Mouse (Mus musculus): ENCODE measurements around the gene Smad1. TPM values are rescaled to one million over a fixed set of nuclear protein-coding genes. Genes with fewer than 3 reads are reported as not detected.

The Smad1 gene
- total RNA-seq, 1 experiment from 2014 or later, result 20.6 TPM

DNA sequence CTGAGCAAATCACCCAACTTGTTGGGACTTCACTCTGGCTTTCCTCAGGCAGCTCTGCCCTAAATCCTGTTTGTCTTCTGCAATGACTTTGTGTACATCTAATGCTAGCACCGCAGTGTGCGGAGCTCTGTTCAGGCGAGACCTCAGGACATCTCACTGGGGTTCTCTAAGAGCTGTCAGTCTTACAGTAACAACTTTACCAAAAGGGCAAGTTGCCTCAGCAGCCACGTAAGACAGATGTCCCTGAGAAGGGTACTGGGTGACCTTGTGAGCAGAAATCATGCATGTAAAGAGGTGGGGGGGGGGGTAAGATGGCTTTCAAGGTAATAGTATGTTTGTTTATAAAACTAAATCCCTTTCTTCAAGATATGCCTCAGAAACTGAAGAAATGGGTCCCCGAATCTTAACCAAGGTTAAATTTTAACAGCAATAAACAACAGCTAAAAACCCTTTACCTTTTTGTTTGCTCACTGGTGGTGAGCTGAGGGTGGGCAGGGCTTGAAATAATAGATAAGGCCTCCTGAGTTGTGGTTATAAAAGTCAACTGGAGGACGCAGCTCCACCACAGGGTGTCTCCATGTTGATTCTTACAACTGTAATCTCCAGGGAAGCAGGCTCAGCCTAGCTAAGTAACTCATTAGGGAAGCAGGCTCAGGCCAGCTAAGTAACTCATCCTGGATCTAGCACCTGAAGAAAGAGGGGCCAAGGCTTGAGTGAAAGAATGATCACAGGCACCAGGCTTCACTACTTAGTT lies 38.4 kb downstream of the Smad1 start:
- ATAC-seq (replicated peaks; ENCODE audit: low read depth, poor library complexity, severe bottlenecking), result peak; percentile 86

DNA sequence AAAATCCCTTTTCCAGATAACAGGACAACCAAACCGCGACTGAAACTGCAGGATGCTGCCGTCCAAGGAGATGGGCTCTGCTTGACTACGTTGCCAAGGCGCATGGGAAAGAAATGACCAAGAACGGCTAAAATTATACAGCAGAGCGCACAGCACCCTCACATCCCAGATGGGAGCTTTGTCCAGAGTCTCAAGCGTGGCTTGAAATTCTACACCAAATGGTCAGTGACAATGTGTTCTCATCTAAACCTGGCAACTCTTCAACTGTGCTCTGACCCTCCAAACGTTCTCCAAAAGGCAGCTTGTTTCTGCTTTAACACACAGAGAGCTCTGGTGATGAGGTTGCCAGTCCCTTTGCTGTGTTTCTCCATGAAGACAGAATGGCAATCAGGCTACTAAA lies 39.0 kb downstream of the Smad1 start:
- ATAC-seq (replicated peaks; ENCODE audit: low read depth, poor library complexity, severe bottlenecking), result no peak

DNA sequence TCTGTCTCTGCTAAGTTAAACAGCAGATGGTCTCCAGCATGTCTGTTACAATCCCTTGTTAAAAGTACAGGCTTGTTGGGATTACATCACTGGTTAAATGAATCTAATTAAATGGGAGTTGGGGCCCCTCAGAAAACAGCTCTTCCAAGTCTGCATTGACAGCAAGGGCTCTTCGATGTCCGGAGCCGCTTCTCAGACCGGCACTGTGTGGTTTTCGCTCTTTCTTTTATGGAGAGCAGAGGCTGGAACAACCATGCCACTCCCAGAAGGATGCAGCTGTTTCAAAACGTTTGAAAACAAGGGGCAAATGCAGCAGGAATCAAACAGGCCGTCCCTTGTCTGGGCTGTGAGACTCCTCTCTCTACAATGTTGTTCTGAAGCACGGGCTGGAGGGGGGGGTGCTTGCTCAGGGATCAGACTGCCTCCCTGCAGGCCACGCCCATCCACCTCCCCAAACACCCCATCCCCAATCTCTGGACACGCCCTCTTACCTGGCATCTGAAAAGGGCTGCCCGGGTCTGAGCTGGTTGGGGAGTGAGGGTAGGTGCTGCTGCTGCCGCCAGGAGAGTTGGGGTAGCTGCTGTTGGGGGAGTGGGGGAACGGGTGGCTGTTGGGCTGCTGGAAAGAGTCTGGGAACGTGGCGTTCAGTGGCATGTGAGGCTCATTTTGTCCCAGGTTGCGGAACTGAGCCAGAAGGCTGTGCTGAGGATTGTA lies 43.4 kb downstream of the Smad1 start:
- ATAC-seq (replicated peaks; ENCODE audit: low read depth, poor library complexity, severe bottlenecking), result no peak

DNA sequence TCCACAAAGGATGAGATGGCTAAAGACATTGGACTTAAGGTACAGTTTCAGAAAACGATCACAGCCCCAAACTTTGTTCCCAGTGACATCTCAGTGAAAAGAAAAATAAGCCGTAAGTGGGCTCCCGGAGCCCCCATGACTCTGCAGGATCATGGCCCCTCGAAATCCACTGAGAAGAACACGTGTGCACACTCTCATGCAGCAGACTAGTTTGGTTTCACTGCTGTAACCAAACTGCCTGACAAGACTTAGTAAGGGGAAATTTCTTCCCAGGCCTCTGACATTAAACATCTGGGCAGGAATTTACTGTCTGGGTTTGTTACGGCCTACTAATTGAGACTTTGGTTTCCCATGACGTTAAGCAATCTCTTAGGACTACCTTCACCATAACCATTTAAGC lies 45.3 kb downstream of the Smad1 start:
- ATAC-seq (replicated peaks; ENCODE audit: low read depth, poor library complexity, severe bottlenecking), result no peak

DNA sequence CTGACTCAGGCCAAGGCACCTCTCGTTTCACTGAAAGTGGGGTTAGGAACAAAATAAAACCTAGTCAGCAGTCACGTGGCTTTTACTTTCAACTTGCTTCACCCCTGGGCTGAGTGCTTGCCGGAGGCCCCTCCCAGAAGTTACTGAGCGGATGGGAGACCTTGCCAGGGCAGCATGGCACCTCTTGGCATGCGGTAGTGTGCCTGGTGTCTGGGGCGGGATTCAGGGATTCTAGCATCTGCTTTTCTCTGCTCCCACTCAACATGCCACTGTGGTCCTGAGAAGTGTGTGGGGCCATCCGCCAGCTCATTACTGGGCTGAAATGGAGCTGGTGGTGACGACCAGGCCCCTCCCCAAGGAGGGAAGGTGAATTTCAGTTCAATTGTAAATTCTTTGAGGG lies 47.4 kb downstream of the Smad1 start:
- ATAC-seq (replicated peaks; ENCODE audit: low read depth, poor library complexity, severe bottlenecking), result no peak

DNA sequence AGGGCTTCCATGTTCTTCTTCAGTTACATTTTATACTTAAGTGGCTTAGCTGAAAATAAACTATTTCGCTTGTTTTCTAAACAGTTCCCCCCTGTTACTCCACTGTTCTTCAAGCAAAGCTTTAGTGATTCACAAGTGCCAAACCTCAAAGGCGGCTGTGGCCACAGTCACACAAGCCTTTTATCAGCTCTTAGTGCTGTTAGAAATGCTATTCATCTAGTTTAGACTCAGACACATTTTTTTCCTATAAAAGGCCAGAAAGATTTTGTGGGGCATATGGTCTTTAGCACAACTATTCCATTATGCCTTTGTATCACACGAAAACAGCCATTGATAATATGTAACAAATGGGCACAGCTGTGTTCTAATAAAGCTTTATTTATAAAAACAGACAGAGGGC lies 48.5 kb downstream of the Smad1 start:
- ATAC-seq (replicated peaks; ENCODE audit: low read depth, poor library complexity, severe bottlenecking), result peak; percentile 40; the same call in 1 of the 2 replicates

DNA sequence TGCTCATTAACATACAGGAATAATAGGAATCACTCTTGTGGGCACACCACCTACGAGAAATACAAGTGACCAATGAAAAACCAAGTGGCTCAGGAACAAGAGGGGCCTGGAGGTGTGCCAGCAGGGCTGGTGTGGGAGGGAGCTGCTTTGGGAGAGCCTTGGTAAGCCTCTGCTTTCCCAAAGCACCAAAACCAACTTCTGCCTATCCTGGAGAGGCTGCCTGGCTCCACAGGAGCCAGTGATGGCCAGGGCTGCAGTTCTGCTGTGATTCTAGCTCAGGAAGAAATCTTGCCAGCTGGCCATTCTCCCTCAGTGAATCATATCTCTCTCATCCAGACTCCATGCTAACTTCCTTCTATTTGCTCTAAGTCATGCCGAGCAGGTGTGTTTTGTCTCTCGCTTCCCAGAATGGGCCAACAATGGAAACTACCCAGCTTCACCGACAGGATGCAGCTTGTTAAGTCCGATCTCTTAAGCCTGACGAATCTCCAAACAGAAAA lies 49.2 kb downstream of the Smad1 start:
- peak; percentile 75 for ATAC-seq (replicated peaks; ENCODE audit: low read depth, poor library complexity, severe bottlenecking)

DNA sequence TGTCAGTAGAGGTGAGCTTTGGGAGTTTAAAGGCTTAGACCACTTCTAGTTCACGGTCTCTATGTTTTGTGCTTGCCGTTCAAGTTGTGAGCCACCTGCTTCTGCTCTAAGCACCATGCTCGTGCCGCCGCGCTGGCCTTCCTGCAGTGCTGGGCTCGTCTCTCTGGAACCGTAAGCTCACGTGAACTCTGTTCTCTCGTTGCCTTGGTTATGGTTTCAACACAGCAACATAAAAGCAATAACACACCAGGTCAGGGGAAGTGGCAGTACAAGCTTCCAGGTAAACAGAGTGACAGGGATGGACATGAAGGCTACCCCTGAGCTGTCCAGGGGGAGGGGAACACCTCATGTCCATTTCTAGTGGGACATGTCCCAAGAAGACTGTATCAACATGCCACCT lies 52.9 kb downstream of the Smad1 start:
- no peak for ATAC-seq (replicated peaks; ENCODE audit: low read depth, poor library complexity, severe bottlenecking)

DNA sequence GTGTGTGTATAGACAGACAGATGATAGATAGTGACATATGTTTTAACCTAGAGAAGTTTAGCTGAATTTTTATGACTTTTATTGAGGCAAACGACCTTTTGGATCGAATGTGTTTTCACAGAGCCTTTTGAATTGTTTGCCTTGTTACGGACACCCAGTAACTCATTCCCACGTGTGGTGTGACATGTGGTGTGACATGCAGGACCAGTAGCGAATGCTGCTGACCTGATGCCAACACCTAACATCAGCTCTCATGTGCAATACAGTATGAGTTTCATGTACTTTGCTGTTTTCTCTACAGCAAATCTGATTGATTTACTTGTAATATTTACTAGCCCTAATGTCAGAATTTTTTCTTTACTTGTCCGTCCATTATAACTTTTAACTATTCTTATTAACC lies 53.5 kb downstream of the Smad1 start:
- no peak for ATAC-seq (replicated peaks; ENCODE audit: low read depth, poor library complexity, severe bottlenecking)

DNA sequence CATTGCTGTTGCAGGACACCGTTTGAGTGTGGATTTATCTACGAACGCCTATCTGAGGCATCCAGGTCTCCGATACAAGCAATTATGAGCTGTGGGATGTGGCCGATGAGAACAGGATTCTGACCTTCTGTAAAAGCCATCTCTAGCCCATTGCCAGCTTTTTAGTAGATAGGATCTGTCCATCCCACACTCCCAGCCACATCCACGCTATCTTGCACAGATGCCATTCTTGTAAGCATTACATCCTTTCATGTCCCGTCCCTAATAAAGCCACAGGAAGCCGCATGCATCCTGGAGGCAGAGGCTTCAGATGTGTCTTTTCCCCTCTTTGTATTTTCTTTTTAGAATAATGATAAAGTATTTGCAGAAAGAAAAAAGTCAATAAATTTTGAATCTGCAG lies 58.1 kb downstream of the Smad1 start:
- 0 out of 2 replicates have a peak, but pooled peaks have one; percentile 33 for ATAC-seq (replicated peaks; ENCODE audit: low read depth, poor library complexity, severe bottlenecking)

DNA sequence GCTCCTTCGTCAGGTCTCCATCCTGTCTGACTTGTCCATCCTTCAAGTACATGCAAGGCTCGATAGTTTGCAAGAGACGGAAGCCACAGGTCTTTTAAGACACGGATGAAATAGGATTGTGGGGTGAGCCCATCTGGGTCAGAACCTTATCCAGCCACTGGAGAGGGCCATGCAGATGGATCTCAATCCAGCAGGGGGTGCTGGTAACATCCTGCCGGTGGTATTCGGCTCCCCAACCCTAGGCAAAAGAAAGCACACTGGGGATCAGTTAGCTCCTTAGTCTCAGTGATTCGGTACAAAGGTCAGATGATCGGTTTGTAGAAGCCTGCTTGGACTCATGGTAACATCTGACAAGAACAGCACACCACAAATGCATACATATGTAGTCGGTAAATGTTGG lies 59.8 kb downstream of the Smad1 start:
- ATAC-seq (replicated peaks; ENCODE audit: low read depth, poor library complexity, severe bottlenecking), result peak; percentile 91

DNA sequence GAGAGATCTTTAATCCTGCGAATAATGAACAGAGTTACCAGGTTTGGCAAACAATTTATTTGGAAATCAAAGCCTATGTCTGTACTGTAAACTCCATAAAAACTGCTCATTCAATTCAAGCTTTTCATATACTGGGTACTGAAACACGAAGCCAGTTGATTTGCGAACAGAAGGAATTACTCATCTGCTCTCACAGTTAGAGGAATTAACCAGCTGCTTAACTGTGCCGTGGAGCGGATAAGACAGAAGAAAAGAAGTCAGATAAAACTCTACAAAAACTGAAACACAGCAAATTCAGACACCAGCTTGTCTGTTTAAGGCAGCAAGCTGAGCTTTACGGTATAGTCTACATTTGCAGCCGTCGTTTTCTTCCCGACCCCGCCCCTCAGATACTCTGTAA lies 60.7 kb downstream of the Smad1 start:
- ATAC-seq (replicated peaks; ENCODE audit: low read depth, poor library complexity, severe bottlenecking), result no peak

DNA sequence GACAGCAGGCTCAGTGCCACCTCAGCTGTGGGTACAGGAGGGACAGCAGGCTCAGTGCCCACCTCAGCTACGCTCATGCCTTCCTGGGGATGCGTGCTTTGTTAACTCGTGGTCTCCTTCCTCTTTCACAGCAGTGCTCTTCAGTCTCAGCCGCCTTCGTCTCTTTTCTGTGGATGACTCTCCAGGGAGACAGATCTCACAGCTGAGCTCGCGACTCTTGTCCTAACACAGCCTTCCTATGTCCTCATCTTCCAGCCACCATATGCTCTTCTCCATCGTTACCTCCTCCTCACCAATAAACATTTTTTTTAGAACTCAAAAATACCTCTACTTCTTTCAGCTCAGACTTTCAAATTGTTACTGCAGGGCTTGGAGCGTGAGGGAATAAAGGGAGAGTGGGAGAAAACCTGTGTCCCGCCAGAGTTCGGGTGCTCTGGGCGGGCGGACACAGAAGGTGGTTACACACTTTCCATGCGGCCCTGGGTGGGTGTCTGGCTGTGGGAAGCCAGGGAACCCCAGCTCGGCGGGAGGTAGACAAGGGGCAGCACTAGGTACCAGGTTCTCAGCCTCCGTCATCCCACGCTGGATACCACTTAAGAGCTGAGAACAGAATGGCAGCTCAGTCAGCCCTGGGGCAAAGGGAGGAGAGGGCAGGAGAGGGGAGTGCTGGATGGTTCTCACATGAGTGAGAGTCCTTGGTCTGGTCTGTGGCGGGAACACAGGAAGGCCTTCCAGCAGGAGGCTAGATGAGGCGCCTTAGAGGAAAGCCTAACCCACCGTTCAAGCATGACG lies 67.0 kb downstream of the Smad1 start:
- no peak for ATAC-seq (replicated peaks; ENCODE audit: low read depth, poor library complexity, severe bottlenecking)

DNA sequence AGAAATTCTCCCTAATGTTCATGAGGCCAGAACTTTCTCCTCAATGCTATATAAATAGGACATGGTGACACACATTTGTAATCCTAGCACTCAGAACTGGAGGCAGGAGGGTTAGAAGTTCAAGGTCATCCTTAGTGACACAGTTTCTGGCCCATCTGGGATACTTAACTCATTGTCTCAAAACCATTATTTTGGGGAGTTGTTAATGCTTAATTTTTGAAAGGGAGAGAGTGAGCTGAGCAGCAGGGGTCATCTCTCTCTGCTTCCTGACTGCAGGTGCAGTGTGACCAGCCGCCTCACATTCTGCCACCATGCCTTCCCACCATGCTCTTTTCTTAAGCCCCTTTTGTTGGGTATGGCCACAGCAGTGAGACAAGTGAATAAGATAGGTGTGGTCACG lies 67.7 kb downstream of the Smad1 start:
- no peak for ATAC-seq (replicated peaks; ENCODE audit: low read depth, poor library complexity, severe bottlenecking)

DNA sequence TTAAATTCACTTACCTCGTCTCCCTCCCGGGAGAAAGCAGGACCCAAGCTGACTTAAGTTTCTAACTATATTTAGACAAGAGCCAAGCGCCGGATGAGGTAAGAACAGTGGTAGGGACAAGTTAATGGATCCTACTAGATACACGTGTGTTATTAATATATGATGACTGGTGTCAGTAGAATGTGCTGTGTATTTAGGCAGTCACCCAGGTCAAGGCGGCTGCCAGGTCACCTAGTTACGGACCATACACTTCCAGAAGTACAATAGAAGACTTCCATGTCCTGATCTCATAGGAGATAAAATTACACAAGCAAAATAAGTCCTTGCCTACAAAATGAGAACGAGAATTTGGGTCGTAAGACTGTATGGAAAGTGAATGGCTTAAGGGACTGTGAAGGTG lies 68.3 kb downstream of the Smad1 start:
- ATAC-seq (replicated peaks; ENCODE audit: low read depth, poor library complexity, severe bottlenecking), result no peak

DNA sequence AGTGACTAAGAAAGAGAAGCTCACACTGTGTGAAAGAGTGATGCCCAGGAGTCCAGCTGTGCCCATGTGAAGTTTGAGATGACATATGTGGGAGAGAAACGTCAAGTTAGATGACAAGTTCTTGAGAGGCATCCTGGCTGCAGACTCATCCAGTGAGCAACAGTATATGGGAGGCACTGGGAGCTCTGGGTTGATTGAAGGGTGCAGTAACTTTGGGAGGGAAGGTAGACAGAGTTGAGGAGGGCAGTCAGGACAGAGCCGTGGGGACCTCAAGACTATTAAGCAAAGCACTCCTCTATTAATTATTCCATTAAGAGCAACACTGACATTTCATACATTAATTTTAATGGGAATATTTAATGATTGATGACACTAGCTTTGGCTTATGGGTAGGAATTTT lies 69.6 kb downstream of the Smad1 start:
- no peak for ATAC-seq (replicated peaks; ENCODE audit: low read depth, poor library complexity, severe bottlenecking)

DNA sequence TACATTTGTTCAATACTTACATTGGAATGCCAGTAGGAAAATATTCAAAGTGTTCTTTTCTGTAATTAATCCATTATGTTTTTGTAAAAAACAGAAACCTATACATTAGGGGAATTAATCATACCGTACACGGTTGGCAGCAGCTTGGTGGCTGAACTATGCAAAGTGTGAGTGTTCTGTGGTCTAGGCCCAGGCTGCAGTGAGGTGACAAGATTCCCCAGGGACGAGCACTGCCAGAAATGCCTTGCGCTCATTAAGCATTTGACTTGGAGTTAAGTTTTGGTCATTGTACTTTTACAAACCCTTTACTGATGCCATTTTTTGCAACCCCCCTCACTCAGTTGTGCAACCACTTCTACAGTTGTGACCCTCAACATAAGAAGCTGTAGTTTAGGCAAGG lies 70.1 kb downstream of the Smad1 start:
- no peak for ATAC-seq (replicated peaks; ENCODE audit: low read depth, poor library complexity, severe bottlenecking)

DNA sequence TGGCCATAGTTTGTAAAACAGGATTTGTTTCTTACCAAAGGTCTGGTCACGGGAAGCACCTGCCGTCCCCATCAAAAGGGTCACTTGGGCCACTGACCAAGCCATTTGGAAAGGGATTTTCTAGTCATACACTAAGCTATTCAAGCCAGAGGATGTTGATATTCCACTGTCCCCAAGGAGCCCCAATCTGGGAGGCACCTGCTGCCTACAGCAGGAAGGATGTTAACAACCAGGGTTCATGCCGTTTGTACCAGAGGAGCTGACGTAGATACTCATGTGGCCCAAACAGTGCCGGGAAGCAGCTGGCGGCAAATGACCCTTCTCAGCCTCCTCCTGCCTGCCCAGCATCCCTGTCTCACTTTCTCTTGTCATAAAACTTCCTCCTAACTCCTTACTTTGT lies 73.8 kb downstream of the Smad1 start:
- ATAC-seq (replicated peaks; ENCODE audit: low read depth, poor library complexity, severe bottlenecking), result no peak

DNA sequence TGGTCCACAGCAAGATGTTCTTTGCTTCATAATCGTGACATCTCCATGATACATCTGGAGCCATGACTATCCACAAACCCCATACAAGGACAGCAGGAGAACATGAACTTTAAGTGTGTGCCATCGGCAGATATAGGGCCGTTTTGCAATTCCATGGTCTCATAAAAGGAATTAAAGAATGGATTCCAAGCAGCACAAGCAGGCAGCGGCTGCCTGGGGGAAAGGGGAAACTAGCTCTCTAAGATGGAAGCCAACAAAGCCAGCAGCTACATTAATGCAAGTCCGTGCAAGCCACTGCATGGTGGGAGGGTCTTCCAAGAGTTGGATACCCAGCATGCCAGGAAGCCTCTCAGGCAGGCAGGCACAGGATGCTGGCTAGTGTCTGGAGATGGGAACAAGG lies 74.4 kb downstream of the Smad1 start:
- no peak for ATAC-seq (replicated peaks; ENCODE audit: low read depth, poor library complexity, severe bottlenecking)

DNA sequence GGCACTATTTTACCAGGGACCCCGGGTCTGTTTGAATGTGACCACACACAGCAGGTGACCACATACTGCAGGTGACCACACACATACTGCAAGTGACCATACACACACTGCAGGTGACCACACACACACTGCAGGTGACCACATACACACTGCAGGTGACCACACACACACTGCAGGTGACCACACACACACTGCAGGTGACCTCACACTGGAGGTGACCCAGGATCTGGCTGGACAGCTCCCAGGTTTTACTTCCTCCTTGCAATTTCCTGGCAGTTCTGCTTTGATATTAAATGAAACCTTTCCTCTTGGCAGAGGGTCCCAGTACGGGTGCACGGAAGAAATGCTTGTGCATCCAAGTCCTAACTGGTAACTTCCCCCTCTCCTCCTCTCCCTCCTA lies 75.3 kb downstream of the Smad1 start:
- peak; percentile 74 for ATAC-seq (replicated peaks; ENCODE audit: low read depth, poor library complexity, severe bottlenecking)

DNA sequence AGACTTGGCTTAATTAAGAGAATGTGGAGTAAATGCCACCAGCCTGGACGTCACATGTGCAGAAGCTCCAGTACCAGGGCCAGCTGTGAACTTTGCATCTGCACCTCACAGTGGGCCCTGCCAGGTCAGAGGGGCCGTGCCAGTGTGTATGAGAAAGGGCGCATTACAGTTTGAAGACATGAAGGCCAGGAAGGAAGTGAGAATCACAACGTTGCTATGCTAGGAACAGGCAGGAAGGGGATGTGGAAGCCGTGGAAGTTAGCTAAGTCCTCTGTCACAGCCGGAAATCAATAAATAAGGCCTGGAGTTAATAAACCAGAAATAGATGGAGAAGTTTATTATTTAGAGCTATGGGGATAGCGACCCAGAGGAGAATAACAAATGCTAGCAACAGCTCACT lies 76.2 kb downstream of the Smad1 start:
- peak; percentile 32; the same call in 1 of the 2 replicates for ATAC-seq (replicated peaks; ENCODE audit: low read depth, poor library complexity, severe bottlenecking)

Data from common myeloid progenitor, adult 5-6 weeks (primary cell).